ENCODE assay signal across 11 mouse cellular contexts in genomic region chr9:23012130-23012529, GRCm38 (mm10).
DNase-seq lines count a peak whose midpoint lies in the region; ATAC-seq lines count a peak whose summit lies in the region.
"Had no signal": no experiment of that assay in that cellular context is flagged by ENCODE, and none has a peak within 500 bp of the region (broad histone marks: within the 10 kb centered on the region; RNA-seq: fewer than 3 reads in every experiment).

No protein-coding gene starts in this region.

- DNase-seq in forebrain, embryonic 11.5 days (ENCODE audit: low spot score) = no peak
- DNase-seq in lung, postnatal 14 days = no peak
- DNase-seq in heart, postnatal 10 days = peak; percentile 68 to 73
- DNase-seq in thymus, postnatal 10 days (ENCODE audit: low spot score in 2 of 2) = no peak
- DNase-seq in layer of hippocampus, adult 18-20 months (ENCODE audit: low spot score in 2 of 2) = no peak
- DNase-seq: thymus, postnatal 25 days had no signal

- peak overlapping the region; percentile 27; the same call in 1 of the 2 replicates for H3K4me2 ChIP-seq in forebrain, embryonic 11.5 days (ENCODE audit: low read depth, low read length, severe bottlenecking)
- H3K4me2 ChIP-seq in forebrain, embryonic 13.5 days = no peak overlapping the region
- no peak overlapping the region for H3K4me2 ChIP-seq in lung, embryonic 16.5 days (ENCODE audit: low read depth, low read length)
- H3K4me2 ChIP-seq in stomach, embryonic 14.5 days (replicated peaks; ENCODE audit: low read depth, low read length) = no peak overlapping the region
- H3K4me2 ChIP-seq: hindbrain, embryonic 15.5 days had no signal

- no peak overlapping the region for H3K4me3 ChIP-seq in forebrain, embryonic 11.5 days (ENCODE audit: low read depth, low read length)
- no peak overlapping the region for H3K4me3 ChIP-seq in forebrain, embryonic 13.5 days
- no peak overlapping the region for H3K4me3 ChIP-seq in lung, embryonic 16.5 days (ENCODE audit: low read length)
- H3K4me3 ChIP-seq in stomach, embryonic 14.5 days (ENCODE audit: low read depth, low read length) = no peak overlapping the region
- H3K4me3 ChIP-seq: hindbrain, embryonic 15.5 days had no signal

- H3K27me3 ChIP-seq in forebrain, embryonic 11.5 days (ENCODE audit: control insufficient read depth, insufficient read depth, low read length) = peaks cover 29% of the 10 kb centered on the region
- peaks cover 38% of the 10 kb centered on the region for H3K27me3 ChIP-seq in forebrain, embryonic 13.5 days
- H3K27me3 ChIP-seq in lung, embryonic 16.5 days (ENCODE audit: control insufficient read depth, insufficient read depth, low read depth, low read length) = no peaks in the 10 kb centered on the region
- no peaks in the 10 kb centered on the region for H3K27me3 ChIP-seq in stomach, embryonic 14.5 days (ENCODE audit: control insufficient read depth, insufficient read depth, low read length)

- H3K4me1 ChIP-seq in forebrain, embryonic 11.5 days (replicated peaks; ENCODE audit: control insufficient read depth, insufficient read depth, low read length) = peaks cover 23% of the 10 kb centered on the region
- H3K4me1 ChIP-seq in forebrain, embryonic 13.5 days = peaks cover 31% of the 10 kb centered on the region
- peaks cover 18% of the 10 kb centered on the region for H3K4me1 ChIP-seq in lung, embryonic 16.5 days (replicated peaks; ENCODE audit: control insufficient read depth, insufficient read depth, low read length)
- peaks cover 21% of the 10 kb centered on the region for H3K4me1 ChIP-seq in stomach, embryonic 14.5 days (ENCODE audit: control insufficient read depth, insufficient read depth, low read length)

- H3K9ac ChIP-seq in forebrain, embryonic 11.5 days (ENCODE audit: low read length) = no peak overlapping the region
- no peak overlapping the region for H3K9ac ChIP-seq in forebrain, embryonic 13.5 days
- H3K9ac ChIP-seq in lung, embryonic 16.5 days (ENCODE audit: low read length) = no peak overlapping the region
- no peak overlapping the region for H3K9ac ChIP-seq in stomach, embryonic 14.5 days (replicated peaks; ENCODE audit: low read depth, low read length)
- H3K9ac ChIP-seq: hindbrain, embryonic 15.5 days; liver, embryonic 14.5 days had no signal

- H3K27ac ChIP-seq in forebrain, embryonic 11.5 days (ENCODE audit: low read depth, low read length) = no peak overlapping the region
- no peak overlapping the region for H3K27ac ChIP-seq in forebrain, embryonic 13.5 days
- no peak overlapping the region for H3K27ac ChIP-seq in lung, embryonic 16.5 days (ENCODE audit: low read length)
- H3K27ac ChIP-seq in stomach, embryonic 14.5 days (ENCODE audit: low read length) = no peak overlapping the region
- H3K27ac ChIP-seq: hindbrain, embryonic 15.5 days; liver, embryonic 14.5 days had no signal

- 4% methylated on average over 5 of the region's 5 CpGs for WGBS in forebrain, embryonic 11.5 days
- WGBS in forebrain, embryonic 13.5 days = 6% methylated on average over 5 of the region's 5 CpGs
- 21% methylated on average over 5 of the region's 5 CpGs for WGBS in lung, embryonic 16.5 days
- WGBS in stomach, embryonic 14.5 days = 17% methylated on average over 5 of the region's 5 CpGs

- intact Hi-C loops in heart, postnatal 10 days (cut with DNase I) = loop anchor here (10.0 kb wide), 2 partner anchors 207 to 297 kb away; no protein-coding TSS in a partner anchor

- H3K9me3 ChIP-seq in forebrain, embryonic 11.5 days (ENCODE audit: control insufficient read depth, low read length) = no peaks in the 10 kb centered on the region; the same call in 1 of the 2 replicates
- H3K9me3 ChIP-seq in forebrain, embryonic 13.5 days (replicated peaks) = 0 out of 2 replicates have a peak, but pooled peaks cover 3% of the 10 kb centered on the region
- H3K9me3 ChIP-seq in lung, embryonic 16.5 days (ENCODE audit: control insufficient read depth, low read length) = peaks cover 4% of the 10 kb centered on the region
- peaks cover 6% of the 10 kb centered on the region; the same call in 1 of the 2 replicates for H3K9me3 ChIP-seq in stomach, embryonic 14.5 days (ENCODE audit: control insufficient read depth, low read depth, low read length)
- H3K9me3 ChIP-seq: hindbrain, embryonic 15.5 days had no signal

- H3K36me3 ChIP-seq in forebrain, embryonic 11.5 days (ENCODE audit: control insufficient read depth, insufficient read depth, low read length) = no peaks in the 10 kb centered on the region
- no peaks in the 10 kb centered on the region for H3K36me3 ChIP-seq in forebrain, embryonic 13.5 days (ENCODE audit: poor library complexity, severe bottlenecking)
- no peaks in the 10 kb centered on the region for H3K36me3 ChIP-seq in lung, embryonic 16.5 days (ENCODE audit: control insufficient read depth, insufficient read depth, low read length)
- no peaks in the 10 kb centered on the region for H3K36me3 ChIP-seq in stomach, embryonic 14.5 days (ENCODE audit: control insufficient read depth, insufficient read depth, low read length)
- H3K36me3 ChIP-seq: hindbrain, embryonic 15.5 days had no signal

- ATAC-seq in forebrain, embryonic 11.5 days (replicated peaks; ENCODE audit: low FRiP score) = peak; percentile 17; the same call in 1 of the 2 replicates
- ATAC-seq in forebrain, embryonic 13.5 days = no peak
- peak; percentile 71 for ATAC-seq in lung, embryonic 16.5 days (ENCODE audit: low read depth)
- peak; percentile 66 for ATAC-seq in stomach, embryonic 14.5 days (ENCODE audit: insufficient number of reproducible peaks, insufficient read depth, low FRiP score, low read depth)

Comparison
In these comparisons a context has a peak if more than half of its experiments do, and no peak if none do; other contexts are left out.
1. DNase-seq: peak in heart, postnatal 10 days (2 of 2); none in forebrain, embryonic 11.5 days (single experiment), lung, postnatal 14 days (single experiment), thymus, postnatal 10 days (0 of 2) and layer of hippocampus, adult 18-20 months (0 of 2).